Mouse (Mus musculus): ENCODE results near the gene Olfr73.
"Not testable (repeated sequence)": the region's sequence is repeated elsewhere in the genome, so short reads cannot be mapped to it uniquely, and the experiment has no call there.

DNA sequence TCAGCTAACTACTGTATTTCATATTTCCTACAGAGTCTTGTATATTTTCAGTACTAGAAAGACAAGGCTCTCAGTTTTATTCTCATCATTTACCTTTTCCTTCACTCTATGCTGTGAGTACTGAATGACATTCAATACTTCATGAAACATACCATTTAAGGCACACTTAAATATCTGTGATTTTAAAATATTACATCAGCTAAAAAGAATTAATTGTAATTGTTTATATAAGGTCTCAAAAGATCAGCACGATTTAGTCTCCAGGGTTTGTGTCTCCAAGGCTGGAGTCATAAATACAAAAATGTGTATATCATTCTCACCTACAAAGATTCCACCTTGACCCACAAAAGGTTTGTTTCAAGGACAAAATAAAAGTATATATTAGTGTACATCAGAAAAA, 15.0 kb downstream of the Olfr73 start, which contains the start of gene Olfr1161:
- TF ChIP-seq CTCF (IDR thresholded peaks at IDR 0.05; ENCODE audit: low read depth, low read length); POLR2A (IDR thresholded peaks at IDR 0.05; ENCODE audit: borderline replicate concordance, low read depth, low read length): not testable (repeated sequence)

Measured in bone marrow macrophage, adult 2 months (primary cell).